Mouse (Mus musculus): ENCODE measurements at regions not wholly inside any gene's neighbourhood (a gene's known extent, or its start where the extent isn't known, plus 50 kb on each side); places are given as distances from the start of the nearest gene placed in this dataset.

DNA sequence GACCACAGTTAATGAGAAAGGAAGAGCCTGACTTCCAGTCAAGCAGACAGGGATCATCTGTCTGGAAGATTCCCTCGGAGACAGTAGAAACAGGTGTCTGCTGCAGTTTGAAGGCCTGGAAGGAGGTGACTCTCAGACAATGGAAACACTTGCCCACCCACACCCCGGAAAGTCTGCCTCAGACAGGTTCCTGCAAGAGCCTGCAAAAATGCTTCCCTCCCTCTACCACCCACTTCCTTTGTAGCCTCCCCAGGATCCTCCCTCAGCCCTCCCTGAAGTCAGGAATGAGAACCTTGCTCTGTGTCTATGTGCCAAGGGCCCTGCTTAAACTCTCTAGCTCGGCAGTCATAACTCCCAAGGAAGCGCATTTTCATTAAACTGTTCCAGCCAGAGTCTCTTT lies 226.2 kb downstream of the Mycn start:
- Histone ChIP-seq H3K27me3 (no peaks in the 10 kb centered on the region), H3K4me3 (no peak overlapping the region), H3K4me2 (replicated peaks) (no peak overlapping the region), H3K9me3 (replicated peaks) (no peaks in the 10 kb centered on the region), H3K9ac (no peak overlapping the region), H3K36me3 (no peaks in the 10 kb centered on the region), H3K4me1 (peaks cover 7% of the 10 kb centered on the region; the same call in 1 of the 2 replicates), H3K27ac (no peak overlapping the region)
- ATAC-seq (ENCODE audit: low FRiP score) = no peak
- 73% methylated on average over 4 of the region's 4 CpGs for WGBS

DNA sequence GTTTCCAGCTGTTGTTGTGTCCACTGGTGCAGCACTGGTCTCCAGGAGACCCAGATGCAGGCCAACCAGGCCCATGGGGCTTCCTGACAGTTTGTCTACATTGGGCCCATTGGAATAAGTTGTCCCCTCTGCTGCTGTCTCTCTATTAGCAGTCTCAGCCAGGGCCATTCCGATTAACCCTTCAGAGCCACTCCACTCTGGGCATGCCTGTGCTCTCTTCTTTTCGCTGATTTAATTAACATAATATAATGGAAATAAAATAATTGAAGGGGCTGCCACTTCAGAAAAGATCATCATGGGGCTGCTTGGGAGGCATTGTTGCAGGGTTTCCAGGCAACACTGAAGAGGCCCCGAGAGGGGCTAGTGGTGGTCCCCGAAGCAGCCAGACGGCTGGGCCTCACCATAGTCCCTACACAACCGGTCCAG lies 231.5 kb downstream of the Mycn start:
- no peak overlapping the region for H3K4me3 ChIP-seq
- 45% methylated on average over 6 of the region's 6 CpGs for WGBS
- peak overlapping the region; percentile 19; the same call in 1 of the 2 replicates for H3K27ac ChIP-seq
- H3K27me3 ChIP-seq = no peaks in the 10 kb centered on the region
- peaks cover 14% of the 10 kb centered on the region for H3K4me1 ChIP-seq
- H3K36me3 ChIP-seq = no peaks in the 10 kb centered on the region
- peaks cover 4% of the 10 kb centered on the region; the same call in 1 of the 2 replicates for H3K9me3 ChIP-seq (replicated peaks)
- peak; percentile 80 for ATAC-seq (ENCODE audit: low FRiP score)
- no peak overlapping the region for H3K4me2 ChIP-seq (replicated peaks)
- no peak overlapping the region for H3K9ac ChIP-seq

- Histone ChIP-seq H3K4me1 (peaks cover 14% of the 10 kb centered on the region), H3K9me3 (replicated peaks) (peaks cover 4% of the 10 kb centered on the region; the same call in 1 of the 2 replicates), H3K9ac (no peak overlapping the region), H3K4me2 (replicated peaks) (peak overlapping the region; percentile 24), H3K27ac (peak overlapping the region; percentile 46), H3K27me3 (no peaks in the 10 kb centered on the region), H3K4me3 (no peak overlapping the region), H3K36me3 (no peaks in the 10 kb centered on the region)
- 11% methylated on average over 14 of the region's 14 CpGs for WGBS
- ATAC-seq (ENCODE audit: low FRiP score) = 0 out of 2 replicates have a peak, but pooled peaks have one; percentile 29
Observed at GRCm38 (mm10) chr12:12708954-12709523, 232.7 kb downstream of the Mycn start.

DNA sequence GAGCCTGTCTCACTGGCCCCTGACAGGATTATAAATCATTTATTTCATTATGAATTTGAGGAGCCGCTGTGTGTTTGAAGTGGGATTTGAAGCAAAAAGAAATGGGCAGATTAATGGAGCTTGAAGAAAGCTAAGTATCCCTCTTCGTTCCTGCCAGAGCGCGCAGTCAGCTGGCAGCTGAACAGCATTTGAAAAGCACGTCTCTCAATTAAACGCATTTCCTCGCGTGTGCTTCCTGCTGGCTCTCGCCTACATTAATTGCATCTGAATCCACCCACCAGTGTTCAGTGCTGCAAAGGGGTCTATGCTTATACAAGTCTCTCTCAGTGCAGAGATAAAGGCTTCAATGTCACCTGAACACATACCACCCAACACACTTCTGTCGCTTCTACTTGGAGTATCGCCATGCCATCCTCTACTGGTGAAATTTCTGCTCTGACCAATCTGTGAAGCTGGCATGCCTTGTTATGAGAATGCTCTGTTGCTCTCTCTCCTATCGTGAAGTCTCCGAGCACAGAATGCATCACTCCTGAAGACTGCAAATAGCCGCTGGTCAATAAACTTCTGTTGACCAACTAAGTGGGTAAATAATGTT lies 235.3 kb downstream of the Mycn start:
- Histone ChIP-seq H3K4me1 (peaks cover 14% of the 10 kb centered on the region), H3K27me3 (no peaks in the 10 kb centered on the region), H3K4me2 (replicated peaks) (no peak overlapping the region), H3K4me3 (no peak overlapping the region), H3K27ac (no peak overlapping the region), H3K36me3 (no peaks in the 10 kb centered on the region), H3K9ac (no peak overlapping the region), H3K9me3 (replicated peaks) (peaks cover 4% of the 10 kb centered on the region; the same call in 1 of the 2 replicates)
- ATAC-seq (ENCODE audit: low FRiP score) = no peak
- WGBS = 85% methylated on average over 14 of the region's 14 CpGs

- no peaks in the 10 kb centered on the region for H3K36me3 ChIP-seq
- no peaks in the 10 kb centered on the region for H3K27me3 ChIP-seq
- no peaks in the 10 kb centered on the region for H3K9me3 ChIP-seq (replicated peaks)
- no peak overlapping the region for H3K27ac ChIP-seq
- no peak for ATAC-seq (ENCODE audit: low FRiP score)
- H3K9ac ChIP-seq = no peak overlapping the region
- H3K4me1 ChIP-seq = no peaks in the 10 kb centered on the region
- WGBS = 51% methylated on average over 3 of the region's 3 CpGs
- H3K4me2 ChIP-seq (replicated peaks) = no peak overlapping the region
- H3K4me3 ChIP-seq = no peak overlapping the region
Observed at GRCm38 (mm10) chr12:12701735-12702134, 240.0 kb downstream of the Mycn start.

DNA sequence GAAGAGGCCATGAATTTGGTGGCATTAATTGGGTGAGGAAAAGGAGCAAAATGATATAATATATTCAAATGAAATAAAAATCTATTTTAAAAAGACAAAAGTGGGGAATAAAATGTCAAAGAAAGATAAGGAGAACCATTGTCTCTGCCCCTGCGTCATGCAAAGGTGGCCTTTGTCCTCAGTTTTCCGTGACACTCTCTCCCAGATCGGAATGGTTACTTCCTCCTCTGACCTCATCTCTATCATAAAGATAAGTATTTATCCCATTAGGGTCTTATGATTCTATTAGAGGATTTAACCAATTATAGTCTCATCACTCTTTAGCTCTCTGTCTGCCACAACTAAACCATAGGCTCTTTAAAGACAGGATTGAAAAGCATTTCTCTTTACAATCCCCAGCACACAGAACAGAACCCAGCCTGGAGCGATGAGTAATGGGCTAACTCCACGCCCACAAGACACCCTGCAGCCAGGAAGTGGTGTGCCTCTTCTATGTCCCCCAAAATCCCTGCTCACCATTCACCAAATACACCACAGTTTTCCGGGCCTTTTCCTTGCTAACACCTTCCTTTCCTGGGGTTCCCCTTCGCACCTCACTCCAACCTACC lies 240.6 kb downstream of the Mycn start:
- ATAC-seq (ENCODE audit: low FRiP score) = no peak
- H3K4me1 ChIP-seq = no peaks in the 10 kb centered on the region
- no peak overlapping the region for H3K4me3 ChIP-seq
- no peak overlapping the region for H3K4me2 ChIP-seq (replicated peaks)
- WGBS = 87% methylated on average over 7 of the region's 7 CpGs
- H3K9ac ChIP-seq = no peak overlapping the region
- no peaks in the 10 kb centered on the region for H3K9me3 ChIP-seq (replicated peaks)
- H3K27ac ChIP-seq = no peak overlapping the region
- H3K36me3 ChIP-seq = no peaks in the 10 kb centered on the region
- no peaks in the 10 kb centered on the region for H3K27me3 ChIP-seq

GRCm38 (mm10) chr12:12693838-12694777 lies 247.6 kb downstream of the Mycn start:
- H3K4me1 ChIP-seq = peaks cover 16% of the 10 kb centered on the region
- 5% methylated on average over 29 of the region's 29 CpGs for WGBS
- H3K9me3 ChIP-seq (replicated peaks) = no peaks in the 10 kb centered on the region
- no peak overlapping the region for H3K9ac ChIP-seq
- H3K36me3 ChIP-seq = no peaks in the 10 kb centered on the region
- H3K4me3 ChIP-seq = no peak overlapping the region
- no peaks in the 10 kb centered on the region for H3K27me3 ChIP-seq
- H3K4me2 ChIP-seq (replicated peaks) = peak overlapping the region; percentile 35
- H3K27ac ChIP-seq = 0 out of 2 replicates have a peak overlapping the region, but pooled peaks have one; percentile 12
- ATAC-seq (ENCODE audit: low FRiP score) = peak; percentile 85

GRCm38 (mm10) chr12:12687376-12687775 lies 254.3 kb downstream of the Mycn start:
- Histone ChIP-seq H3K27me3 (no peaks in the 10 kb centered on the region), H3K9ac (no peak overlapping the region), H3K4me2 (replicated peaks) (no peak overlapping the region), H3K27ac (no peak overlapping the region), H3K9me3 (replicated peaks) (no peaks in the 10 kb centered on the region), H3K4me1 (peaks cover 20% of the 10 kb centered on the region), H3K4me3 (no peak overlapping the region), H3K36me3 (no peaks in the 10 kb centered on the region)
- WGBS = 83% methylated on average over 2 of the region's 2 CpGs
- ATAC-seq (ENCODE audit: low FRiP score) = no peak

GRCm38 (mm10) chr12:12685217-12685522 lies 256.5 kb downstream of the Mycn start:
- Histone ChIP-seq H3K36me3 (no peaks in the 10 kb centered on the region), H3K4me3 (no peak overlapping the region), H3K4me2 (replicated peaks) (peak overlapping the region; percentile 35; the same call in 1 of the 2 replicates), H3K27ac (no peak overlapping the region), H3K9ac (no peak overlapping the region), H3K4me1 (peaks cover 40% of the 10 kb centered on the region), H3K9me3 (replicated peaks) (no peaks in the 10 kb centered on the region), H3K27me3 (no peaks in the 10 kb centered on the region)
- WGBS = 50% methylated on average over 7 of the region's 7 CpGs
- no peak for ATAC-seq (ENCODE audit: low FRiP score)

GRCm38 (mm10) chr12:12684481-12685216 lies 257.1 kb downstream of the Mycn start:
- 26% methylated on average over 16 of the region's 16 CpGs for WGBS
- Histone ChIP-seq H3K4me3 (no peak overlapping the region), H3K27me3 (no peaks in the 10 kb centered on the region), H3K9me3 (replicated peaks) (no peaks in the 10 kb centered on the region), H3K9ac (peak overlapping the region; percentile 10; the same call in 1 of the 2 replicates), H3K4me2 (replicated peaks) (peak overlapping the region; percentile 35), H3K4me1 (peaks cover 45% of the 10 kb centered on the region), H3K27ac (peak overlapping the region; percentile 66), H3K36me3 (no peaks in the 10 kb centered on the region)
- ATAC-seq (ENCODE audit: low FRiP score) = peak; percentile 27; the same call in 1 of the 2 replicates

DNA sequence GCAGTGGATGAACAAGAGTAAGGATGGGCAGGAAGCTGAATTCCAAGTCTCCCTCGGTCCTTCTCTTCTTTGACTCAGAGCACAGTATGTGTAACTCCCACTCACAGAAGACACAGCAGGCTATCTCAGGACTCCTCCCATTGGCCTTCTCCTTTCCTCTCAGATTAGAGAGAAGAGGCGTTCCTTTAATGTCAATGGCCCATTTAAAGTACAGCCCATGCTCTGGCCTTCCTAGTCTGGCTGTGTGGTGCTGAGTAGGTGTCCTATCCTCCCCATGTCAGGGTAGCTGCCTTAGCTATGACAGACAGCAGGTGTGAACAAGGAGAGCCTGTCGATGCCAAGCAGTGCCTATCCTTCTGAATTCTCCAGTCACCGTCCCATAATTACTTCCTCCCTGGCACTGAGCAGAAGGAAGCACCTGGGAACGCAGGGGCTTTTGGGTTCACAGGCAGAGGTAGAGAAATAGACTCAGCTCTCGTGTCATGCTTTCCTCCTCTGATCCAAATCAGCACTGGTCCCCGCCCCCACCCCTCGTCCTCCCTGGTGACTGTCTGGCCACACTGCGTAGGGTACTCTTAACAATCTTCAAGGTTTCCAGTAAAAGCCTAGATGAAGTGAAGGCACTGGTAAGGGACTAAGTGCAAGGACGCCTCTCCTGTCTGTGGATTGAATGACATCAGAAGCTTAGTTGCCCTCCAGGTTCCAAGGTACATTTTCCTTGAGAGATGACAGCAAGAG lies 257.8 kb downstream of the Mycn start:
- peaks cover 52% of the 10 kb centered on the region for H3K4me1 ChIP-seq
- H3K4me3 ChIP-seq = no peak overlapping the region
- peak overlapping the region; percentile 18; the same call in 1 of the 2 replicates for H3K9ac ChIP-seq
- H3K4me2 ChIP-seq (replicated peaks) = peak overlapping the region; percentile 35; the same call in 1 of the 2 replicates
- H3K27me3 ChIP-seq = no peaks in the 10 kb centered on the region
- 50% methylated on average over 10 of the region's 10 CpGs for WGBS
- no peak for ATAC-seq (ENCODE audit: low FRiP score)
- peak overlapping the region; percentile 66 for H3K27ac ChIP-seq
- no peaks in the 10 kb centered on the region for H3K9me3 ChIP-seq (replicated peaks)
- H3K36me3 ChIP-seq = no peaks in the 10 kb centered on the region
